In genomic region chr10:40583584-40584255, GRCm38 (mm10) we compare ENCODE assay signal across 9 mouse cellular contexts. TPM values are rescaled to one million over a fixed set of nuclear protein-coding genes. Genes with fewer than 3 reads are reported as not detected.
A peak's percentile ranks its signal among the peaks of the same experiment; 100 is the strongest.
DNase-seq lines count a peak whose midpoint lies in the region; ATAC-seq lines count a peak whose summit lies in the region.
"Had no signal": no experiment of that assay in that cellular context is flagged by ENCODE, and none has a peak within 500 bp of the region (broad histone marks: within the 10 kb centered on the region; RNA-seq: fewer than 3 reads in every experiment).

No protein-coding gene starts in this region.

- no peaks in the 10 kb centered on the region for H3K9me3 ChIP-seq in limb, embryonic 10.5 days (replicated peaks)

- H3K27me3 ChIP-seq in limb, embryonic 10.5 days (ENCODE audit: low read depth, poor library complexity, severe bottlenecking), result no peaks in the 10 kb centered on the region

- H3K36me3 ChIP-seq in limb, embryonic 10.5 days, result no peaks in the 10 kb centered on the region

- H3K4me1 ChIP-seq in limb, embryonic 10.5 days, result no peaks in the 10 kb centered on the region
- H3K4me1 ChIP-seq: megakaryocyte, embryonic 14.5 days had no signal

- WGBS in limb, embryonic 10.5 days, result 81% methylated on average over 8 of the region's 8 CpGs

- H3K4me3 ChIP-seq in limb, embryonic 10.5 days, result no peak overlapping the region
- H3K4me3 ChIP-seq: megakaryocyte, embryonic 14.5 days had no signal

- no peak overlapping the region for H3K27ac ChIP-seq in limb, embryonic 10.5 days

- DNase-seq in frontal cortex, postnatal 14 days (ENCODE audit: low spot score in 2 of 2), result peak; percentile 10 to 14
- DNase-seq in lung, postnatal 10 days, result peak; percentile 10
- no peak for DNase-seq in lung, postnatal 4 days
- DNase-seq in WW6 (ENCODE audit: low read depth, low spot score), result peak; percentile 50
- peak; percentile 47 for DNase-seq in limb, embryonic 10.5 days (ENCODE audit: low spot score)
- no peak for DNase-seq in yolk sac, embryonic 10.5 days (ENCODE audit: low spot score)
- DNase-seq in frontal cortex, postnatal 25 days (ENCODE audit: low spot score in 2 of 2), result no peak

- ATAC-seq in frontal cortex, adult (ENCODE audit: low TSS enrichment), result no peak

RNA-seq across cellular contexts. Expression of gene Slc22a16, which starts 13.6 kb away (rescaled TPM):
- not detected in 2 replicates for polyA plus RNA-seq in limb, embryonic 10.5 days (2016; fragmentation: Nextera tagmentation; extraction: Ambion mirVana)

RNA-seq across cellular contexts. Expression of gene Ddo, which starts 46.1 kb away (rescaled TPM):
- 0.08 and 0.34 TPM in 2 replicates for polyA plus RNA-seq in limb, embryonic 10.5 days (2016; fragmentation: Nextera tagmentation; extraction: Ambion mirVana)

Comparison
In these comparisons a context has a peak if more than half of its experiments do, and no peak if none do; other contexts are left out.
1. DNase-seq: peak in frontal cortex, postnatal 14 days (2 of 2), lung, postnatal 10 days (single experiment), WW6 (single experiment) and limb, embryonic 10.5 days (single experiment); none in lung, postnatal 4 days (0 of 2), yolk sac, embryonic 10.5 days (single experiment) and frontal cortex, postnatal 25 days (0 of 2).